Mouse (Mus musculus): Measurements from ENCODE around the gene Rpl34. TPM values are rescaled to one million over a fixed set of nuclear protein-coding genes. Genes with fewer than 3 reads are reported as not detected.

Rpl34 gene
- polyA plus RNA-seq, 1 experiment = 1,114 TPM

DNA sequence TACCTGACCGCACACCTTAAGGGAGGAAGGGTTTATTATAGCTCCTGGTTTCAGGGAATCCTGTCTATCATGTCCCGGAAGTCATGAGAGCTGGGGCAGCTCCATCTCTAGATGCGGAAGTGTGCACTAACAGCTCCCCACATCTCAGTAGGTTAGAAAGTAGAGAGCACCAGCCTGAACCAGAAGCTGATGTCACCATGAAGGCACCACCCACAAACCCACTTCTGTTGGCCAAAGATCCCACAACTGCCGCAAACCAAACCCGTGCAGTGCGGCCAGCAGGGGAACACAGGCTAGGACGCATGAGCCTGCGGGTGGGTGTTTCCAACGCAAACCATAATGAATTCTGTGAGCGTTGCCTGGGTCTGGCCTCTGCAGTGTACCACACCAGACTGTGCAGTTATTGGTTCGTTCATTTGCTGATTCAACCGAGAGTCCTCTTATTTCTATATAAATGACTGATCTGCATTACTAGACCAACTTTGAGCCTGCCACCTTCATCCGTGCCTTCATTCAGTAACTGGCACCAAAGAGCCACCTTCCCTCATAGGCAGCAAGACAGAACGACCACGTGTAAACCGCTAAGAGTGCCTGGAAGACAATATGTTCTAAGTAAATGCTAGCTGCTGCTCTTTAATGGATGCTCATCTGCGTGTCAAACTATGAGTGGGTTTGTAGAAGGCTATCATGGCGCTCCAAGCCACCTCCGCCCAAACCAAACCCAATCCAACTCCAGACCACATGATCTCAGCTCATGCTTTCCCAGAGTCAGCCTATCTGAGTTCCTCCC, 52.3 kb downstream of the Rpl34 start:
- Histone ChIP-seq H3K4me3 (ENCODE audit: insufficient read depth, low read length) (no peak overlapping the region), H3K27ac (ENCODE audit: insufficient read depth, low read depth, low read length) (no peak overlapping the region), H3K4me1 (ENCODE audit: control insufficient read depth, insufficient read depth, low read length) (no peaks in the 10 kb centered on the region)
- TF ChIP-seq CTCF (IDR thresholded peaks at IDR 0.05; ENCODE audit: low read depth, low read length) (no peak), POLR2A (IDR thresholded peaks at IDR 0.05; ENCODE audit: borderline replicate concordance, low read depth, low read length) (no peak)

Other genes with a start within 250 kb of the Rpl34 start
- gene Etnppl, start 113.0 kb downstream of the Rpl34 start, polyA plus RNA-seq (2012; ENCODE audit: insufficient read depth, insufficient read length, missing spikeins) = not detected in 2 replicates
- gene Ostc, start 21.0 kb downstream of the Rpl34 start, polyA plus RNA-seq (2012; ENCODE audit: insufficient read depth, insufficient read length, missing spikeins) = 97.7 and 104 TPM in 2 replicates

Measured in bone marrow macrophage, adult 2 months (primary cell).